Mouse (Mus musculus) c-Kit-negative CD71-positive TER-119-positive erythroid progenitor cells, embryonic 14.5 days (primary cell): ENCODE measurements around the gene Gm6408.
A peak's percentile ranks its signal among the peaks of the same experiment; 100 is the strongest.
"Not testable (repeated sequence)": the region's sequence is repeated elsewhere in the genome, so short reads cannot be mapped to it uniquely, and the experiment has no call there.

Experiments
- DNase-seq: peaks from one replicate; pipeline ENCODE4 v3.0.0-alpha.2; 2013; ENCODE audit warnings: low read depth, low spot score

The Gm6408 gene

GRCm38 (mm10) chr5:146481665-146482064 is at the start of gene Gm6408:
Gm6408 (plus strand) TSS chr5:146481965.
- not testable (repeated sequence) for DNase-seq

- DNase-seq, result no peak
Measured at GRCm38 (mm10) chr5:146432476-146432875, 49.3 kb upstream of the Gm6408 start.

- DNase-seq, result no peak
Measured at GRCm38 (mm10) chr5:146435316-146435715, 46.4 kb upstream of the Gm6408 start.

- DNase-seq, result no peak
Measured at GRCm38 (mm10) chr5:146436796-146437195, 45.0 kb upstream of the Gm6408 start.

- no peak for DNase-seq
Measured at GRCm38 (mm10) chr5:146439152-146439781, 42.5 kb upstream of the Gm6408 start.

- DNase-seq, result no peak
Measured at GRCm38 (mm10) chr5:146440273-146440672, 41.5 kb upstream of the Gm6408 start.

- no peak for DNase-seq
Measured at GRCm38 (mm10) chr5:146442767-146443166, 39.0 kb upstream of the Gm6408 start.

- no peak for DNase-seq
Measured at GRCm38 (mm10) chr5:146446633-146447032, 35.1 kb upstream of the Gm6408 start.

GRCm38 (mm10) chr5:146451592-146452254 is 30.0 kb upstream of the Gm6408 start:
- no peak for DNase-seq

GRCm38 (mm10) chr5:146453556-146453955 is 28.2 kb upstream of the Gm6408 start:
- DNase-seq, result no peak

GRCm38 (mm10) chr5:146461612-146462011 is 20.2 kb upstream of the Gm6408 start:
- DNase-seq, result no peak

GRCm38 (mm10) chr5:146466663-146467062 is 15.1 kb upstream of the Gm6408 start:
- DNase-seq, result no peak

GRCm38 (mm10) chr5:146468311-146468710 is 13.5 kb upstream of the Gm6408 start:
- DNase-seq, result no peak

- no peak for DNase-seq
Measured at GRCm38 (mm10) chr5:146470821-146471220, 10.9 kb upstream of the Gm6408 start.

GRCm38 (mm10) chr5:146471311-146471710 is 10.5 kb upstream of the Gm6408 start:
- no peak for DNase-seq

GRCm38 (mm10) chr5:146471821-146472220 is 9.9 kb upstream of the Gm6408 start:
- no peak for DNase-seq

- peak; percentile 2 for DNase-seq
Measured at GRCm38 (mm10) chr5:146479564-146479963, 2.2 kb upstream of the Gm6408 start.

- DNase-seq, result peak; percentile 1
Measured at GRCm38 (mm10) chr5:146488959-146489358, 7.2 kb downstream of the Gm6408 start.

- DNase-seq, result not testable (repeated sequence)
Measured at GRCm38 (mm10) chr5:146491063-146491462, 9.3 kb downstream of the Gm6408 start, which contains the start of gene Gm6370. Gm6370 (plus strand) TSS chr5:146491363.

GRCm38 (mm10) chr5:146502099-146502498 is 20.3 kb downstream of the Gm6408 start, which contains the start of gene 4930449I24Rik:
4930449I24Rik (plus strand) TSS chr5:146502399.
- DNase-seq, result not testable (repeated sequence)

GRCm38 (mm10) chr5:146513823-146514222 is 32.1 kb downstream of the Gm6408 start, which contains the start of gene Gm3402:
Gm3402 (plus strand) TSS chr5:146514123.
- DNase-seq, result not testable (repeated sequence)

- not testable (repeated sequence) for DNase-seq
Measured at GRCm38 (mm10) chr5:146525501-146525900, 43.7 kb downstream of the Gm6408 start, which contains the start of gene Gm3404. Gm3404 (plus strand) TSS chr5:146525801.
